In genomic region chr16:48372461-48372860, GRCm38 (mm10) we compare ENCODE assay signal across 11 mouse cellular contexts. TPM values are rescaled to one million over a fixed set of nuclear protein-coding genes. Genes with fewer than 3 reads are reported as not detected.
DNase-seq lines count a peak whose midpoint lies in the region.
"Had no signal": no experiment of that assay in that cellular context is flagged by ENCODE, and none has a peak within 500 bp of the region (broad histone marks: within the 10 kb centered on the region; RNA-seq: fewer than 3 reads in every experiment).

No protein-coding gene starts in this region.

- intact Hi-C loops in left cerebral cortex, postnatal 4 days (cut with DNase I) = no loop called here
- intact Hi-C loops in left cerebral cortex, postnatal 10 days (cut with DNase I) = no loop called here

- peak; percentile 83 for DNase-seq in left cerebral cortex, postnatal 4 days
- DNase-seq in left cerebral cortex, postnatal 10 days (ENCODE audit: extremely low spot score in 1 of 2, low spot score in 2 of 2) = no peak
- peak; percentile 94 for DNase-seq in cerebellum, adult 9-11 months
- DNase-seq in forelimb bud, embryonic 11.5 days (ENCODE audit: low read depth, low spot score) = peak; percentile 3
- DNase-seq in retina, postnatal 7 days (ENCODE audit: low read depth, low spot score) = peak; percentile 4
- no peak for DNase-seq in spleen, postnatal 10 days (ENCODE audit: low spot score in 2 of 2)
- no peak for DNase-seq in liver
- DNase-seq in urinary bladder, postnatal 4 days (ENCODE audit: low spot score in 2 of 2) = no peak
- DNase-seq: lung, embryonic 14.5 days; right cerebral cortex, adult 18-20 months; thymus, adult 2 months had no signal

RNA-seq across cellular contexts. Expression of gene Gm5485, which starts 39.8 kb away (rescaled TPM):
- not detected for total RNA-seq in left cerebral cortex, postnatal 4 days (2021)
- total RNA-seq in left cerebral cortex, postnatal 10 days (2021) = not detected

RNA-seq across cellular contexts. Expression of gene Morc1, which starts 58.6 kb away (rescaled TPM):
- total RNA-seq in left cerebral cortex, postnatal 4 days (2021) = under 1 TPM; 0.50 to 0.54 TPM
- under 1 TPM; 0.26 to 0.45 TPM for total RNA-seq in left cerebral cortex, postnatal 10 days (2021)

Comparison
In these comparisons a context has a peak if more than half of its experiments do, and no peak if none do; other contexts are left out.
1. DNase-seq: peak in left cerebral cortex, postnatal 4 days (single experiment), cerebellum, adult 9-11 months (single experiment), forelimb bud, embryonic 11.5 days (single experiment) and retina, postnatal 7 days (single experiment); none in left cerebral cortex, postnatal 10 days (0 of 2), spleen, postnatal 10 days (0 of 2), liver (single experiment) and urinary bladder, postnatal 4 days (0 of 2).